In genomic region chr2:145785758-145786617, GRCm38 (mm10) we compare ENCODE assay signal across 8 mouse cellular contexts.
DNase-seq lines count a peak whose midpoint lies in the region; ATAC-seq and TF ChIP-seq lines count a peak whose summit lies in the region.

No protein-coding gene starts in this region.

- no peak for TF ChIP-seq CTCF in CH12.LX (conservative IDR thresholded peaks at IDR 0.05 in 1 of 2, IDR thresholded peaks at IDR 0.05 in 1 of 2; ENCODE audit: low read depth in 2 of 2, low read length in 2 of 2)

- H3K4me2 ChIP-seq in CH12.LX (ENCODE audit: insufficient read depth, low read depth, poor library complexity, severe bottlenecking) = peak overlapping the region; percentile 44
- H3K4me2 ChIP-seq in forebrain, embryonic 16.5 days (ENCODE audit: low read length) = peak overlapping the region; percentile 55

- TF ChIP-seq EP300 in CH12.LX (IDR thresholded peaks at IDR 0.05; ENCODE audit: low read length) = no peak

- no peak overlapping the region for H3K9ac ChIP-seq in CH12.LX (ENCODE audit: insufficient read depth, low read depth)
- H3K9ac ChIP-seq in forebrain, embryonic 16.5 days (replicated peaks; ENCODE audit: low read depth, low read length) = peak overlapping the region; percentile 36

- TF ChIP-seq RAD21 in CH12.LX (IDR thresholded peaks at IDR 0.05; ENCODE audit: low read depth, low read length) = no peak

- no peaks in the 10 kb centered on the region for H3K36me3 ChIP-seq in CH12.LX (replicated peaks in 1 of 2; ENCODE audit: control insufficient read depth in 1 of 2, insufficient read depth in 1 of 2, low read length in 1 of 2)
- H3K36me3 ChIP-seq in forebrain, embryonic 16.5 days (ENCODE audit: control insufficient read depth, insufficient read depth) = no peaks in the 10 kb centered on the region

- no peak for TF ChIP-seq POLR2A in CH12.LX (IDR thresholded peaks at IDR 0.05; ENCODE audit: low read depth, low read length)

- peak; percentile 88 for ATAC-seq in forebrain, embryonic 16.5 days
- ATAC-seq in hematopoietic stem cell, adult 5-6 weeks (replicated peaks in 1 of 2; ENCODE audit: insufficient read depth in 1 of 2, low FRiP score in 2 of 2, low TSS enrichment in 1 of 2, low read depth in 1 of 2, poor library complexity in 2 of 2, severe bottlenecking in 2 of 2) = peak; percentile 63 to 70
- no peak for ATAC-seq in megakaryocyte-erythroid progenitor cell, adult 5-6 weeks (replicated peaks; ENCODE audit: low FRiP score, low TSS enrichment, poor library complexity, severe bottlenecking)

- H3K9me3 ChIP-seq in CH12.LX (replicated peaks; ENCODE audit: low read length) = peaks cover 4% of the 10 kb centered on the region
- H3K9me3 ChIP-seq in forebrain, embryonic 16.5 days (ENCODE audit: control insufficient read depth, low read length) = no peaks in the 10 kb centered on the region

- H3K79me2 ChIP-seq in CH12.LX (replicated peaks; ENCODE audit: control insufficient read depth, extremely low read depth, insufficient read depth, poor library complexity, severe bottlenecking) = no peaks in the 10 kb centered on the region

- H3K4me3 ChIP-seq in CH12.LX (replicated peaks in 1 of 3; ENCODE audit: low read depth in 2 of 3, low read length in 2 of 3, poor library complexity in 1 of 3) = no peak overlapping the region
- peak overlapping the region; percentile 27 for H3K4me3 ChIP-seq in forebrain, embryonic 16.5 days (replicated peaks; ENCODE audit: low read length)

- in situ Hi-C loops in CH12.LX (cut with MboI; ENCODE audit: low pct_ligation_motif_present, low pct_unique_long_range_greater_than_20kb, low sequenced_read_pairs) = no loop called here

- H3K27ac ChIP-seq in CH12.LX (ENCODE audit: insufficient read depth, low read depth) = no peak overlapping the region
- peak overlapping the region; percentile 13; the same call in 1 of the 2 replicates for H3K27ac ChIP-seq in forebrain, embryonic 16.5 days (ENCODE audit: low read length)

- H3K27me3 ChIP-seq in CH12.LX (replicated peaks) = no peaks in the 10 kb centered on the region
- H3K27me3 ChIP-seq in forebrain, embryonic 16.5 days (replicated peaks; ENCODE audit: control insufficient read depth, insufficient read depth, low read length) = no peaks in the 10 kb centered on the region

- DNase-seq in CH12.LX (ENCODE audit: extremely low read depth) = no peak
- DNase-seq in brain, adult 2 months (ENCODE audit: low read depth, low spot score) = peak; percentile 60
- peak; percentile 55 to 57 for DNase-seq in layer of hippocampus, postnatal 10 days (ENCODE audit: low spot score in 2 of 2)
- DNase-seq in lung, postnatal 36 days = peak; percentile 87
- DNase-seq in right cerebral cortex, postnatal 10 days (ENCODE audit: low spot score in 2 of 2) = peak; percentile 45 to 58

- dilution Hi-C loops in CH12.LX (cut with MboI; ENCODE audit: extremely low pct_ligation_motif_present, extremely low pct_unique_long_range_greater_than_20kb, low sequenced_read_pairs) = no loop called here

- 1% methylated on average over 18 of the region's 18 CpGs for WGBS in forebrain, embryonic 16.5 days

- H3K4me1 ChIP-seq in CH12.LX (ENCODE audit: control insufficient read depth in 1 of 2, insufficient read depth in 2 of 2) = peaks cover 0 to 37% of the 10 kb centered on the region in 2 experiments; a peak in 2 of 4 replicates
- peaks cover 10% of the 10 kb centered on the region for H3K4me1 ChIP-seq in forebrain, embryonic 16.5 days (replicated peaks; ENCODE audit: control insufficient read depth, insufficient read depth, low read length)

TF ChIP-seq in CH12.LX, 34 proteins besides CTCF, POLR2A, EP300 and RAD21:
- TF ChIP-seq PAX5 (IDR thresholded peaks at IDR 0.05; ENCODE audit: low read length) (no peak), ZNF384 (IDR thresholded peaks at IDR 0.05; ENCODE audit: low read depth, low read length) (no peak), ETS1 (conservative IDR thresholded peaks at IDR 0.05; ENCODE audit: low read depth, low read length) (no peak), RCOR1 (conservative IDR thresholded peaks at IDR 0.05; ENCODE audit: low read depth, low read length) (no peak), KAT2A (IDR thresholded peaks at IDR 0.05; ENCODE audit: insufficient replicate concordance, low read length) (no peak), ELF1 (IDR thresholded peaks at IDR 0.05; ENCODE audit: low read depth, low read length) (no peak), MYC (IDR thresholded peaks at IDR 0.05; ENCODE audit: low read depth, low read length) (no peak), MAZ (IDR thresholded peaks at IDR 0.05; ENCODE audit: low read depth, low read length) (no peak), ZKSCAN1 (IDR thresholded peaks at IDR 0.05; ENCODE audit: borderline replicate concordance, low read depth, low read length) (no peak), MXI1 (IDR thresholded peaks at IDR 0.05; ENCODE audit: low read depth, low read length) (no peak), USF2 (conservative IDR thresholded peaks at IDR 0.05; ENCODE audit: low read depth, low read length) (no peak), NRF1 (IDR thresholded peaks at IDR 0.05; ENCODE audit: low read depth, low read length) (no peak), SMC3 (IDR thresholded peaks at IDR 0.05; ENCODE audit: low read depth, low read length) (no peak), IRF4 (IDR thresholded peaks at IDR 0.05; ENCODE audit: low read depth, low read length) (no peak), MAX (IDR thresholded peaks at IDR 0.05; ENCODE audit: low read length) (no peak), MEF2A (IDR thresholded peaks at IDR 0.05; ENCODE audit: borderline replicate concordance, low read depth, low read length) (no peak), HCFC1 (IDR thresholded peaks at IDR 0.05; ENCODE audit: low read depth, low read length) (no peak)
